Mouse (Mus musculus) right cerebral cortex, adult 2 months (tissue): Measurements from ENCODE around the gene Gng3.
"Not testable (repeated sequence)": the region's sequence is repeated elsewhere in the genome, so short reads cannot be mapped to it uniquely, and the experiment has no call there.

Experiments
- DNase-seq, 2 experiments: peaks; one replicate each; pipeline ENCODE4 v3.0.0; 2021 to 2022; ENCODE audit warnings: low spot score in 2 of 2

Gng3 gene

DNA sequence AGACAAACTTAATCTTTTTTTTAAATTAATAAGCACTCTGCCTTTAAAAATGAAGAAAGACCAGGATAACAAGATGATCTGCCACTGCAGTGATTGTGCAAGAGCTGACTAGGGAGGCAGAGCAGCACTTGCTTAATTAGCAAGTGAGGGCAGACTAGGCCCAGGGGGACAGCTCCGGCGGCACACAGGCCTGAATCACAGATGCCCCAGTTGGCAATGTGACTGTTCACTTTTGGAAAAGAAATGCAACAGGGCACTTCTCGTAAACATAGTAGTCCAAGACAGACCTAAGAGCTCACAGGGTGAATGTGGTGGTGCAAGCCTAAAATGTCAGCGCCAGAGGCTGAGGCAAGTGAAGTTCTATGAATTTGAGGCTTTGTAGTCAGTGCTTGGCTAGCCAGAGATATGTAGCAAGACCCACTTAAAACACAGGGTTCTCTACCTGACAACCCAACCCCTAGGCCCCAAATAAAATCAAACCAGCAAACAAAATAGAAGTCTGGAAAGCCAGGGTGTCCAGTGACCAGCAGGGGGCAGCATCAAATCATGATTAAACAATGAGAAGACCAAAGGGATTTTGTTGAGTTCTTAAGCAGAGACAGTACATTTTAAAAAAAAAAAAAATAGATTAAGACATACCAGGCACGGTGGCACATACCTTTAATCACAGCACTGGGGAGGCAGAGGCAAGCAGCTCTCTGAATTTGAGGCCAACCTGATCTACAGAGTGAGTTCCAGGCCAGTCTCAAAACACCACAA, 5.6 kb upstream of the Gng3 start:
- DNase-seq: peak; percentile 85 to 88

DNA sequence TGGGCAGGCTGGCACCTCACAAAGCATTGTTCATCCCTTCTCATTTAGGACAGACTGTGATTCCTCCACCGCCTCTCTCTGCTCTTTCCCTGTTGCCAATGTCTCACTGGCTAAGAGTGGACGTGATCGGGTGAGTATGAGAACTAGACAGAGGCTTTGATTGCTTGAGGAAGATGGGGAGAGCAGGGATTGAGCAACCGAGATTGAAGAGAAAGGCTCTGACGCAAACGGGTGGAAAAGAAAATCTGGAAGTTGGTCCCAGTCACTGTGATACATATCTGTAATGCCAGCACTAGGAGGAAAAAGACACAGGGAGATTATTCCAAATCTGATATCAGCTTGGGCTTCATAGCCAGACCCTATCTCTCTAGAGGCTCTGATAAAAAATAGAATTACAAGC, 4.0 kb upstream of the Gng3 start:
- DNase-seq: no peak

DNA sequence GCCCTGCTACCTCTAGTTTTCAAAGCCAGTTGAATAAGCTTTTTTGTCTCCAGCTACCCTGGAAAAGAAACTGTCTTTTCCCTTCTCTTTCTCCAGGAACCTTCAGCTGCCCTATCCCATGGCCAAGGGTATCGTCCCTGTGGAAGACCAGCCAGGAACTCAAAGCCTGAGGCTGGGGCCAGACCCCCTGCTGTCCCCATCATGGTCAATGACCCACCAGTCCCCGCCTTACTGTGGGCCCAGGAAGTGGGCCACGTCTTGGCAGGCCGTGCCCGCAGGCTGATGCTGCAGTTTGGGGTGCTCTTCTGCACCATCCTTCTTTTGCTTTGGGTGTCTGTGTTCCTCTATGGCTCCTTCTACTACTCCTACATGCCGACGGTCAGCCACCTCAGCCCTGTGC, 2.0 kb upstream of the Gng3 start:
- DNase-seq: no peak

DNA sequence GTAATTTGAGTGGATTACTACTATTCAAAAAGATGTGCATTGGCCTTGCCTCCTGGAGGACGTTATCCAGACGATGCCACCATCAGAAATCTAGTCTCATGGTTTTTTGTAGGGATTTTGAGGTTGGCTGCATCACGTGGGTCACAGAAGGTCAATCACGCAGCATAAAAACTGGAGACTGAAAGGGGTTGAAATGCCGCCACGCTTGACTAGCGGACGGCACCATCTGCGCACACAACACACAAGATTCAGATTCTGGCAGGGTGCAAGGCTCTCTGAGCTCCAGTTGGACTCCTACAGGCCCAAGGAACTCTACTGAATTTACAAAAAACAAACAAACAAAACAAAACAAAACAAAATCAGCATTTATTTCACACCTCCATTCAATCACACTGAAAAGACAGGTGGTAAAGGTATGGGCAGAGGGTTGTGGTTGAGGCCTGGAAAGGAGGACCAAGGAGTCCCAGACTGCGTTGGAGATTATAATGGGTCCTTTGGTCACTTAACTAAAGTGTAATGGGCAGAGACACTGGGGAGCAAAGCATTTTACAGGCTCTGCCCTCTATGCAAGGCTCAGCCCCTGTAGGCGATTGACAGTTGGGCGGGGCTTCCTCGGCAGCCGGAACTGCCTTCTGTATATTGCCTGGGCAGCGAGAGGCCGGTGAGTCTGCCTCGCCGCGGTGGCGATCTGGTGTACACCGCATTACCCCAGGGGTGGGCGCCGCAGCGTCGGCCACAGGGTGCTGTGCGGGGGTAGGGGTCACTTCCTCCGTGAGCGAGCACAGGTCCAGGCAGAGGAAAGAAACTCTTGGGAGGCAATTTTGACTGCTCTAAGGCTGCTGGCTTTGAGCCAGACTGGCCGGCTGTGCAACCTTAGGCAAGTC, 1.2 kb upstream of the Gng3 start:
- DNase-seq: peak; percentile 78 to 82

DNA sequence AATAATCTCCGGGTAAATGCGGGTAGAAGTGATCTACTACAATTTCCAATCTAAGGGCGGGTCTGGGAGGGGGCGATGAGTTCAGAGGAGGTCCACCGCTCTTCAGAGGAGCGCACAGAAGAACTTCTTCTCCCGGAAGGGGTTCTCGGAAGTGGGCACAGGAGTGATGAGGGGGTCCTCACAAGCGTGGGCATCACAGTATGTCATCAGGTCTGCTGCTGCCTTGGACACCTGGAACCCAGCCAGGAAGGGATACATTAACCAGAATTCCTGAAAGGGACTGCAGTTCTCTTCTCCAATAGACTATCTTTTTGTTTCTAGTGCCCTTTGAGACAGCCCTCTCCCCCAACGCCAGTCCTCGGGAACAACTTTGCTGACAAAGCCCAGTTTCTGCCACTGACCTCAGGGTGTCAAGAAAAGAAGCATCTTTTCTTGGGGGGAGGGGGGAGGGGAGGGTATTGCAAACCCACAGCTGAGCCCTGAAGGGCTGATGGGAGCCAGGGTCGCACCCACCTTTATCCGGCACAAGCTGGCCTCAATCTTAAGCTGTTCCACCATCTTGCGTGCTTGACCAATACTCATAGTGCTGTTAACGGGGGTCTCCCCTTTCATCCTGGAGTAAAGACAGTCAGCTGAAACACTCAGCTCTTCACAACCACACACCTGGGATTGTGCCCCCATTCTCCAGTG, 808 bp downstream of the Gng3 start:
- DNase-seq: peak in 1 of 2 experiments; percentile 43

DNA sequence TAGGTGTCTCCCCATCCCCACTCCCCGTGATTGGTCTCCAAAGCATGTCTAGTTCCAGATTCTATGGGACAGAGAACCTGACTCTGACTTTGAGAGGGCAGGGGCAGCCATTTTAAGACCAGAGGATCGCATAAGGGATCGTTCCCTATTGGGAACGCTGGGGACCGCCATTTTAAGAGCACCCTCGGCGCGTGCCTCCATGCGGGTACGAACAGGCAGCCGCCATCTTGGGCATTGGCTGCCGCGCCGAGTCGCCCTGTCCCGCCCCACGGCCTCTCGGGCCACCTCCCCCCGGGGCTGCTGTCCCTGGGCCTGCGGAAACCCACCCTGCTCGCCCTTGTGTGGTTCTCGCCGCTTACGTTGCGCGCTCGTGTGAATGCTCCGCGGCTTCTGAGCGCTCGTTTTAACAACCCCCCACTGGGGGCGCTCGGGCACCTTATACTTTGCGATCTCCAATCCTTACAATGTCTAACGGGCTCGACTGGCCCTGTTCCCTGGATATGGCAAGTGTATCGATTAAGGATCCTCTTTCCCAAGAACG, 1.7 kb downstream of the Gng3 start, which contains the start of gene Bscl2:
Bscl2 (plus strand) TSS at position 217 of the 541 bp plus-strand sequence.
- peak; percentile 85 to 92 for DNase-seq

DNA sequence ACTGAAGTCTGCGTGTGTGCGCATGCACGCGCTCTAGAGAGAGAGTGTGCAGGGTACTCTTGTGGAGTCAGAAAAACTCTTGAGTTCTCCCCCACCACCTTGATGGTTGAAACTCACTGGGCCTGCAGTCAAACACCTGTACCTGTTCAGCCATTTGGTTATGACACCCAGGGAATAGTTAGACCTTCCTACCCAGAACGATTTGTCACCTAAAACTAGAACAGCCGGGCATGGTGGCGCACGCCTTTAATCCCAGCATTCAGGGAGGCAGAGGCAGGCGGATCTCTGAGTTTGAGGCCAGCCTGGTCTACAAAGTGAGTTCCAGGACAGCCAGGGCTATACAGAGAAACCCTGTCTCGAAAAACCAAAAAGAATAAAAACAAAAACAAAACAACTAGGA, 2.7 kb downstream of the Gng3 start:
- DNase-seq: not testable (repeated sequence)

DNA sequence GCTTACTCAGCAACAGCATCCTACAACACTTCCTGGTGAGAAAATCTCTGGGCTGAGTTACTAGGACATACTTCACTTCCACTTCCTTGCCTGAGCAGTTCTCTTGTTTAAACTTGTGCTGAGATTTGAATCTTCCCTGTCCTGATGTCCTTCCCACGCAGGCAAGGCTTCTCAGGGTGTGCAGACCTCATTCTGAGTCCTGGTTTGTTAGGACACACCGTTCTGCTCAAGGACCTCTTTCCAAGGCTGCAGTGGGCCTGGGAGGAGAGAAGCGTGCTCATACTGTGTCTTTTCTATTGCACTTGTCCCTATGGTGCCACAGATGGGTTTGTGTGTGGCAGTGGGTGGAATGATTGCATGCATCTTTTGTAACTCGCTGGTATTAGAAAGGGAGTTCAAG, 6.0 kb downstream of the Gng3 start:
- no peak for DNase-seq

DNA sequence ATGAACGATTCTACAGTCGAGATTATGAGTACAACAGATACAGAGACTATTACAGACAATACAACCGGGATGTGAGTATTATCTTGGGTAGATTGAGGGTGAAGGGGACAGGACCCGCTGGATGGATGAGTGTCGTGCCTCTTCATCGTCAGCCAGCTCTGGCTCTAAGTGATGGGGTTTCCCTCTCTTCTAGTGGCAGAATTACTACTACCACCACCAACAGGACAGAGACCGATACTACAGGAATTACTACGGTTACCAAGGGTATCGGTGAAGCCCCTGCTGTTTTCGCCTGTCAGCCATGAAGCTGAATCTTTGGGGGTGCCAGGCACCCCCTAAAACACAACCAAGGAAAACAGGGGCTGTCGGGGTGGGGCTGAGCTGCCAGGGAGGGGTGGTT, 7.7 kb downstream of the Gng3 start:
- DNase-seq: no peak

DNA sequence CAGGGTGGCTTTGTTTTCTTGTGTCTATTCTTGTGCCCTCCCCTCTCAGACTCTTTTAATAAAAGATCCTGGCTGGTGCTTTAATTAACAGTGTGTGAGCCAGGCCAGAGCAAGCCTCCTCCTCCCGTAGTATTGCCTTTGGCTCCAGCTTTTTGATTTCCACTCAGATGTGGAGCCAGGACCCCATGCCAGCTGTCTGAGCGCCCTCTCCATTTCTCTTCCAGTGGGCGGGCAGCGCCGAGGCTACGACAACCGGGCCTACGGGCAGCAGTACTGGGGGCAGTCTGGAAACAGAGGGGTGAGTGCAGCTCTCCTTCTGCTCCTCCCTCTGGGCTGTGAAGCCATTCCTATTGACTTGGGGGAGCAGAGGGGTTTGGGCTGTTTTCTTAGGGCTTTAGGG, 8.3 kb downstream of the Gng3 start:
- no peak for DNase-seq

DNA sequence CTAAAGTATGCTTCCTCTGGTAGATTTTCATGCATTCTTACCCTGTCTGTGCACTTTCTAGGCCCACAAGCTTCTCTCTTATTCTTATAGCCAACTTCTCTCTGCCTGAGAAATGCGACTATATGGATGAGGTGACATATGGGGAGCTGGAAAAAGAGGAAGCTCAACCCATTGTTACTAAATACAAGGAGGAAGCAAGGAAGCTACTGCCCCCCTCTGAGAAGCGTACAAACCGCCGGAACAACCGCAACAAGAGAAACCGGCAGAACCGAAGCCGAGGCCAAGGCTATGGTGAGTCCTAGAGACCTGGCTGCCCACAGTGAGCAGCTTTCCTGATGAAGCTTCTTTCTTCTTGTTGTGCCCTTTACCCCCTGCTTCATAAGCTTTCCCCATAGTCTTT, 9.3 kb downstream of the Gng3 start, which contains the start of gene AC129217.1:
AC129217.1 (plus strand) TSS at position 114 of the 400 bp plus-strand sequence.
- DNase-seq: no peak

DNA sequence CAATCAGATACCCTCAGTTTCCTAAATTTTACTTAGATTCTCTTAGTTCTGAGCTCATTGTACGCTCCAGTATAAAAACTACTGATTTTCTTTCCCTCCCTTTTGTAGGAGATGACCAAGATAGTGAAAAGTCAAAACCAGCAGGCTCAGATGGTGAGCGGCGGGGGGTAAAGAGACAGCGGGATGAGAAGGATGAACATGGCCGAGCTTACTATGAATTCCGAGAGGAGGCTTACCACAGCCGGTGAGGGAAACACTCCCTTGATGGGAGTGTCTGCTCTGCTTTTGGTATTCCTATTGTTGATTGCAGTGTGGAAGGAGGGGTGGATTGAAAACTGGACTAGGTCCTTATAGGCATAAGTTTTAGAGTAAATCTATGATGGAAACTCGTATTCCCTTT, 16.3 kb downstream of the Gng3 start:
- no peak for DNase-seq

DNA sequence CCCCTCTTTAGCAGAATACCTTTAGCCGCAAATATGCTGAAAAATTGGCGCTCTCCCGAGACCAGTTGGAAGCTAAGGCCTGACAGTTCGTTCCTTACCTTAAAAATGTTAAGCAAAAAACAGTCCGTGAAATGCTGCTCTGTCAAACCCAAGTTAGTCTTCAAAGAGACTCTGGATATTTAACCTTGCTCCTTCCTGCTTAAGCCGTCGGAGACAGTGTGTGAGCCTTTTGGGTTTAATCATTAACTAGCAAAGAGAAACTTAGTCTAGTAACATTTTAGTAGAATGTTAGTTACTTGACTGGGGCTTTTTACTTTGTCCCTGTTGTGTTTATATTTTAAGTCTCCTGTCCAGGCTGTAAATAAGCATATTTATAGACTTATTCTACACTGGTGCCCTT, 17.8 kb downstream of the Gng3 start:
- no peak for DNase-seq

DNA sequence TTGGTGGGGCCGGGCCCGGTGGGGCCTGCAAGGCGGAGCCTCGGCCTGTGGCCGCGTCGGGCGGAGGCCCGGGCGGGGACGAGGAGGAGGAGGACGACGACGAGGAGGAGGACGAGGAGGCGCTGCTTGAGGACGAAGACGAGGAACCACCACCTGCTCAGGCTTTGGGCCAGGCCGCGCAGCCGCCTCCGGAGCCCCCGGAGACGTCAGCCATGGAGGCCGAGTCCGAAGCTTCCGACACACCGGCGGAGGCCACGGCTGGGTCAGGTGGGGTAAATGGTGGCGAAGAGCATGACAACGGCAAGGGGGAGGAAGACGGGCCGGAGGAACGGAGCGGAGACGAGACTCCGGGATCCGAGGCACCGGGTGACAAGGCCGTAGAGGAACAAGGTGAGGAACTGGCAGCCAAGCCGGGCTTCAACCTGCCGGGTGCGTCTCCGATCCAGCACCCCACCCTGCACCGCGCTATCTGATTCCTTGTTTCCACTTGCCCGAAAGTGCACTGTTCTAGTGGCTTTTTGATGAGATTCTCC, 18.5 kb downstream of the Gng3 start:
- no peak for DNase-seq

DNA sequence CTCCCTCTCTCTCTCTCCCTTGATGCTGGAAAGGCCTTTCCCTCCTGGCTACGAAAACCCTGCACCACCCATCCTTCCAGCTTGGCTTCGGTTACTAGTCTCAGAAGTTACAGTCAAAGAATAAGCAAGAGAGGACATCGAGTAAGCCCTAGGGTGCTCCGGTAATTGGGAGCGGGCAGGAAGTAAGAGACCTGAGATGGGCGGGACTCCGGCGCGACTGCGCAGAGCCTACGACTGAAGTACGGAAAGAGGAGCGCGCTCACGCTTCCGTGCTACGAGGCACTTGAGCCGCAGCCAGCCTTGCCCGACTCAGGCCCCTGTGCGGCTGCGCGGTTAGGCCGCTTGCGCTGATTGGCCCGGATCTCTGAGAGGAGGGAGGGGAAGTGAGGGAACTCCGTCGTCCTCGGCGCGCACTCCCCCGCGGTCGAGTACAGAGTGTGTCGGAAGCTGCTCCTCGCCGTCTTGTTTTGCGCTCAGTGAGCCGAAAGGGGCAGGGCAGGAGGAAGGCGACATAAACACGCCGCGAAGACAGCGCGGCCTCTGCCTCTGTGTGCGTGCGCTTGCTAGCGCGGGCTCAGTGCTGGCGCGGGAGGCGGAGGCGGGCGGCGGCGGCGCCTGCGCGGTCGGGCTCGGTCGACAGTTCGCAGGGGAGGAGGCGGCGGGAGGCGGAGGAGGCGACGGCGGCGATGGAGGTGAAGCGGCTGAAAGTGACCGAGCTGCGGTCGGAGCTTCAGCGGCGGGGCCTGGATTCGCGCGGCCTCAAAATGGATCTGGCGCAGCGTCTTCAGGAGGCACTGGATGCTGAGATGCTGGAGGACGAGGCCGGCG, 19.2 kb downstream of the Gng3 start, which contains the start of gene Hnrnpul2:
Hnrnpul2 (plus strand) TSS at position 415 of the 828 bp plus-strand sequence.
- DNase-seq: peak; percentile 98

DNA sequence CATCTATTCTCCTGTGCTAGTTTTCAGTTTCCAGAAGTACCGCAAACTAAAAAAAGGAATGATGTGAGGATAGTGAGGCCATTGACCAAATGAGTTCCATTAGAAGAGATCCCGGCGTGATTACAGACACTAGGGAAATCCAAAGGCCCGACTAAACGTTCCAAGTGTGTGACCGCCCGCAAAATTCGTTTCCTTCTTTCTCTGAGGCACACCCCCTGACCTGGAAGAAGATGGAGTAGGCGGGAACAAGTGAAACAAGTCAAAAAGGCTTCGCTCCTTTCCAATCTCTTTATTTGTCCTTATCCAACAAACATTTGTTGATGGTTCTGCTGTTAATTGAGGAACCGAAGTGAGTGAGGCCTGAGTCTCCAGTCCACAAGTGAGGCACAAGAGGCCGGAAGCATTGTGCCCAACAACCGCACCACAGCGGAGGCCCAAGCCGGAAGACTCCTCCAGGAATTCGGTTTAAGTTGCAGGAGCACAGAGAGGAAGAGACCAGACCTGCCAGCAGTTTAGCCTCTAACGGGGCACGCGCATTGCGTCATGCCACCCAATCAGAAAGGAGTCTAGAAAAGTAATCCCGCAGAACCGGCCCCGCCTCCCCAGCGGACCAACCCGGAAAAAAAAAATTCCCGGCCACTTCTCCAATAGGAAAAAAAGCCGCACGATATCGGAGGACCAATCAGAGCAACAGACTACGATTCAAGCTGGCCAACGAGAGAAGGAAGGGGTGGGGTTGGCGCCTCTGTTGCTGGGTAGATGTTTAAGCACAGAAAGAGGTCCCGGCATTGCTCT, 20.0 kb downstream of the Gng3 start, which contains the start of gene Ttc9c:
Ttc9c (minus strand) TSS at position 533 of the 795 bp plus-strand sequence.
- peak; percentile 97 to 98 for DNase-seq

DNA sequence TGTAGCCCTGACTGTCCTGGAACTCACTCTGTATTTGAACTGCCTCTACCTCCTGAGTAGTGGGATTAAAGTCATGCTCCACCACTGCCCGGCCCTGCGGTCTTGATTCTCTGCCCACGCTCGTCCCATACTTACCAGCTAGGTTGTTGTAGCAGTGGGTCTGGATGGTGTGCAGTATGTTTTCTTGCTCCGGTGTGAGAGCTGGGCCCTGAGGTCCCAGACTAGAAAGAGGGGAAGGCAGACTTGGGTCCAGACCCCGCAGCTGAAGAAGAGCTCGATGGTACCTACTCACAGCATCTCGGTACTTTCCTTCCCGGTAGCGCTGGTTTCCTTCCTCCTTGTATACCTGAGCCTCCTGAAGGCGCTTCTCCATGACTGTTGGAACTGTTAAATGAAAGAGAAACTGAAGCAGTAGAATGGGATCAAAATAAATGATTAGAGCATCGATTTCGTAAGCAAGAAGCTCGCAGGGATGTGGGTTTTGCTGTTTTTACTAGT, 20.6 kb downstream of the Gng3 start:
- DNase-seq: no peak

DNA sequence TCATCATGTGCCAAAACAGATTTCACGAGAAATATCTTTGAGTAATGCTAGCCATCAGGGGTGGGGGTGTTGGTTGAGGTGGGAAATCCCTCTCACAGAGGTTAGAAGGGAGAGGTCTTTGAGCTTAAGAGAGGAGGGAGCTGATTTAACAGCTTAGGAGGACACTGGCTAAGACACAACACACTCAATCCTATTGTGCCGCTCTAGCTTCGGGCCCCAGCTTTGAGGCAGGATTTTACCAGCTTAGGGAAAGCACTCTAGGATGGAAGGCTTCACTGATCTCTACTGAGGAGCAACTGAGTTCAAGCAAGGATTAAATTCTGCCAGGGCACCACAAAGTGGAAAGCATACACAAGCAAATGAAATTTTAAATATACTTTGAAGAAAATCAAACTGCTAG, 22.0 kb downstream of the Gng3 start:
- DNase-seq: no peak

DNA sequence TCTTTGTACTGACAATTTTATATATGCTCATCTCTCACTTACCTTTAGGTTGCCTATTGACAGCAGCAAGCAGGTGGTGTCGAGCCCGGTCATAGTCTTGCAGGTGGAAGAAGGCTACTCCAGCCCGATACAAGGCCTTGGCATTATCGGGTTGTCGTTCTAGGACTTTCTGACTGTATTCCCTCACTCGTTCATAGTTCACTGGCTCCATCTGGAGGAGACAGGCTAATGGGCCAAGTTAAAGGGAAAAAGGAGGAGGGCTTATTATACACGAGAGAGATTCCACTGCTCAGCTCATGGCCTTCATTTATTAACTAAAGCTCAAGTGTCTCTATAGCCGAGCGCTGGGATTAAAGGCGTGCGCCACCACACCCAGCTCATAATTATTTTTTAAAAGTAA, 23.2 kb downstream of the Gng3 start:
- no peak for DNase-seq

DNA sequence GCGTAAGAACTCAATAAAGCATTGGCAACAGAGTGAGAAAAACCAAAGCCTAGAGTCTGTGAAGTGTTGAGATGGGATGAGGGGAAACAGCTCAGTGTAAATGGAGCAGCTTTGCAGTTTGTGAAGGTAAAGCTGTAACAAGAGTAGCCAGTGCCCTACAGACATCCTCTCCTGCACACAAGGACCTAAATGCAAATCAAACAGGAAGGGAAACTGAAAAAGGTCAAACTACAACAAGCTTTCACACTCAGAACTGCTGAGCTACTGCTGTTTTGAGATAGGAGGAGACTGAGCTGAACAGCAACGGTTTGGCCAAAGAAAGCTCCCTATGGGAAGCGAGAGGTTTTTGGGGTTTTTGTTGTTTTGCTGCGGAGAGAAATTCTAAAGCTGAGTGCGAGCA, 32.2 kb downstream of the Gng3 start:
- no peak for DNase-seq
